Mouse (Mus musculus) forebrain, embryonic 15.5 days (tissue): ENCODE measurements at regions not wholly inside any gene's neighbourhood (a gene's known extent, or its start where the extent isn't known, plus 50 kb on each side); places are given as distances from the start of the nearest gene placed in this dataset.
A peak's percentile ranks its signal among the peaks of the same experiment; 100 is the strongest.

Experiments used
- ATAC-seq: fragments of 200-750 bp; cut with Nextera tagmentation; replicated peaks from 2 replicates; pipeline ENCODE4 v1.8.0; 2017; ENCODE audit warnings: mild to moderate bottlenecking, moderate TSS enrichment, moderate library complexity
- H3K27ac ChIP-seq: fragments of 300-500 bp; sonication (generic); replicated peaks from 2 replicates; pipeline ENCODE4 v1.5.1; 2015; ENCODE audit warnings: mild to moderate bottlenecking, inconsistent platforms
- H3K27me3 ChIP-seq: fragments of 300-500 bp; sonication (generic); 2 replicates; pipeline ENCODE4 v1.6.1; 2015; ENCODE audit warnings: inconsistent platforms
- H3K36me3 ChIP-seq: fragments of 300-500 bp; sonication (generic); 2 replicates; pipeline ENCODE4 v1.6.1; 2015; ENCODE audit warnings: mild to moderate bottlenecking, inconsistent platforms
- H3K4me1 ChIP-seq: fragments of 300-500 bp; sonication (generic); 2 replicates; pipeline ENCODE4 v1.6.1; 2015; ENCODE audit warnings: inconsistent platforms
- H3K4me2 ChIP-seq: fragments of 300-500 bp; sonication (generic); replicated peaks from 2 replicates; pipeline ENCODE4 v1.6.1; 2015; ENCODE audit warnings: mild to moderate bottlenecking, inconsistent platforms
- H3K4me3 ChIP-seq: fragments of 300-500 bp; sonication (generic); 2 replicates; pipeline ENCODE4 v1.5.1; 2015; ENCODE audit warnings: mild to moderate bottlenecking, inconsistent platforms
- H3K9ac ChIP-seq: fragments of 300-500 bp; sonication (generic); replicated peaks from 2 replicates; pipeline ENCODE4 v1.6.1; 2015; ENCODE audit warnings: mild to moderate bottlenecking, inconsistent platforms
- H3K9me3 ChIP-seq: fragments of 300-500 bp; sonication (generic); 2 replicates; pipeline ENCODE4 v1.6.1; 2016; ENCODE audit warnings: inconsistent platforms
- WGBS: fragments of 180-500 bp; shearing (Covaris S2); methylation state at CpG from one replicate; pipeline ENCODE4 v1.1.7; 2015; ENCODE audit warnings: mixed read lengths; 5-methylcytosine and 5-hydroxymethylcytosine counted together

- Histone ChIP-seq H3K9me3 (no peaks in the 10 kb centered on the region), H3K4me2 (no peak overlapping the region), H3K9ac (no peak overlapping the region), H3K4me1 (peaks cover 5% of the 10 kb centered on the region; the same call in 1 of the 2 replicates), H3K27me3 (no peaks in the 10 kb centered on the region), H3K27ac (no peak overlapping the region), H3K36me3 (no peaks in the 10 kb centered on the region), H3K4me3 (no peak overlapping the region)
- 47% methylated on average over 1 of the region's 1 CpGs for WGBS
- peak; percentile 75 for ATAC-seq
These were observed 217.8 kb downstream of the Samd5 start for GRCm38 (mm10) chr10:9457222-9457621.

- ATAC-seq: no peak
- Histone ChIP-seq H3K27ac (no peak overlapping the region), H3K9ac (no peak overlapping the region), H3K27me3 (no peaks in the 10 kb centered on the region), H3K4me2 (no peak overlapping the region), H3K4me1 (no peaks in the 10 kb centered on the region), H3K36me3 (no peaks in the 10 kb centered on the region), H3K9me3 (no peaks in the 10 kb centered on the region), H3K4me3 (no peak overlapping the region)
- WGBS: 68% methylated on average over 4 of the region's 4 CpGs
These were observed 235.9 kb downstream of the Samd5 start for GRCm38 (mm10) chr10:9439072-9439471.

- Histone ChIP-seq H3K36me3 (no peaks in the 10 kb centered on the region), H3K27me3 (no peaks in the 10 kb centered on the region), H3K4me2 (no peak overlapping the region), H3K4me1 (no peaks in the 10 kb centered on the region), H3K4me3 (no peak overlapping the region), H3K9ac (no peak overlapping the region), H3K9me3 (no peaks in the 10 kb centered on the region), H3K27ac (no peak overlapping the region)
- ATAC-seq: no peak
- 45% methylated on average over 4 of the region's 4 CpGs for WGBS
These were observed 236.6 kb downstream of the Samd5 start for GRCm38 (mm10) chr10:9438366-9438765.

GRCm38 (mm10) chr10:9429085-9429484 lies 245.9 kb downstream of the Samd5 start:
- Histone ChIP-seq H3K27me3 (no peaks in the 10 kb centered on the region), H3K4me3 (no peak overlapping the region), H3K9me3 (no peaks in the 10 kb centered on the region), H3K4me2 (no peak overlapping the region), H3K4me1 (0 out of 2 replicates have a peak, but pooled peaks cover 4% of the 10 kb centered on the region), H3K9ac (no peak overlapping the region), H3K36me3 (no peaks in the 10 kb centered on the region), H3K27ac (no peak overlapping the region)
- WGBS: 50% methylated on average over 2 of the region's 2 CpGs
- ATAC-seq: no peak

GRCm38 (mm10) chr10:9420741-9421140 lies 254.3 kb downstream of the Samd5 start:
- 0 out of 2 replicates have a peak, but pooled peaks cover 4% of the 10 kb centered on the region for H3K4me1 ChIP-seq
- no peaks in the 10 kb centered on the region for H3K9me3 ChIP-seq
- H3K27ac ChIP-seq: peak overlapping the region; percentile 15; the same call in 1 of the 2 replicates
- no peaks in the 10 kb centered on the region for H3K27me3 ChIP-seq
- 25% methylated on average over 4 of the region's 4 CpGs for WGBS
- no peak for ATAC-seq
- H3K4me3 ChIP-seq: no peak overlapping the region
- H3K36me3 ChIP-seq: no peaks in the 10 kb centered on the region
- no peak overlapping the region for H3K4me2 ChIP-seq
- no peak overlapping the region for H3K9ac ChIP-seq

- H3K36me3 ChIP-seq: no peaks in the 10 kb centered on the region
- H3K4me1 ChIP-seq: 0 out of 2 replicates have a peak, but pooled peaks cover 4% of the 10 kb centered on the region
- no peak overlapping the region for H3K4me2 ChIP-seq
- no peaks in the 10 kb centered on the region for H3K9me3 ChIP-seq
- no peak overlapping the region for H3K9ac ChIP-seq
- ATAC-seq: no peak; the same call in 1 of the 2 replicates
- H3K27me3 ChIP-seq: no peaks in the 10 kb centered on the region
- H3K27ac ChIP-seq: no peak overlapping the region
- WGBS: 70% methylated on average over 5 of the region's 5 CpGs
- no peak overlapping the region for H3K4me3 ChIP-seq
These were observed 258.3 kb downstream of the Samd5 start for GRCm38 (mm10) chr10:9416685-9417084.

GRCm38 (mm10) chr10:9406101-9406500 lies 268.9 kb downstream of the Samd5 start:
- H3K4me2 ChIP-seq: no peak overlapping the region
- no peaks in the 10 kb centered on the region for H3K4me1 ChIP-seq
- H3K4me3 ChIP-seq: no peak overlapping the region
- H3K36me3 ChIP-seq: no peaks in the 10 kb centered on the region
- no peak for ATAC-seq
- H3K9me3 ChIP-seq: no peaks in the 10 kb centered on the region
- WGBS: 79% methylated on average over 4 of the region's 4 CpGs
- H3K27ac ChIP-seq: no peak overlapping the region
- H3K27me3 ChIP-seq: no peaks in the 10 kb centered on the region
- no peak overlapping the region for H3K9ac ChIP-seq

GRCm38 (mm10) chr10:9405417-9405816 lies 269.6 kb downstream of the Samd5 start:
- no peak overlapping the region for H3K27ac ChIP-seq
- no peak overlapping the region for H3K4me2 ChIP-seq
- H3K9ac ChIP-seq: no peak overlapping the region
- H3K9me3 ChIP-seq: no peaks in the 10 kb centered on the region
- no peaks in the 10 kb centered on the region for H3K27me3 ChIP-seq
- no peaks in the 10 kb centered on the region for H3K36me3 ChIP-seq
- WGBS: 87% methylated on average over 2 of the region's 2 CpGs
- no peak for ATAC-seq
- no peaks in the 10 kb centered on the region for H3K4me1 ChIP-seq
- no peak overlapping the region for H3K4me3 ChIP-seq

- WGBS: 86% methylated on average over 6 of the region's 6 CpGs
- no peak overlapping the region for H3K9ac ChIP-seq
- no peaks in the 10 kb centered on the region for H3K4me1 ChIP-seq
- H3K27me3 ChIP-seq: no peaks in the 10 kb centered on the region
- ATAC-seq: no peak
- H3K4me2 ChIP-seq: no peak overlapping the region
- H3K9me3 ChIP-seq: no peaks in the 10 kb centered on the region
- H3K4me3 ChIP-seq: no peak overlapping the region
- no peaks in the 10 kb centered on the region for H3K36me3 ChIP-seq
- H3K27ac ChIP-seq: no peak overlapping the region
These were observed 270.0 kb downstream of the Samd5 start for GRCm38 (mm10) chr10:9404963-9405362.

- Histone ChIP-seq H3K27ac (no peak overlapping the region), H3K36me3 (no peaks in the 10 kb centered on the region), H3K4me2 (no peak overlapping the region), H3K4me3 (no peak overlapping the region), H3K4me1 (no peaks in the 10 kb centered on the region), H3K9me3 (no peaks in the 10 kb centered on the region), H3K27me3 (no peaks in the 10 kb centered on the region), H3K9ac (no peak overlapping the region)
- no peak for ATAC-seq
- WGBS: 68% methylated on average over 15 of the region's 15 CpGs
These were observed 273.9 kb downstream of the Samd5 start for GRCm38 (mm10) chr10:9400911-9401617.

- H3K27ac ChIP-seq: no peak overlapping the region
- H3K9ac ChIP-seq: no peak overlapping the region
- H3K36me3 ChIP-seq: no peaks in the 10 kb centered on the region
- H3K4me2 ChIP-seq: no peak overlapping the region
- H3K4me1 ChIP-seq: no peaks in the 10 kb centered on the region
- H3K27me3 ChIP-seq: no peaks in the 10 kb centered on the region
- WGBS: 58% methylated on average over 7 of the region's 7 CpGs
- no peak overlapping the region for H3K4me3 ChIP-seq
- no peaks in the 10 kb centered on the region for H3K9me3 ChIP-seq
- no peak for ATAC-seq
These were observed 297.4 kb downstream of the Samd5 start for GRCm38 (mm10) chr10:9377440-9378101.

GRCm38 (mm10) chr10:9362306-9362865 lies 312.6 kb downstream of the Samd5 start:
- H3K4me1 ChIP-seq: no peaks in the 10 kb centered on the region
- no peaks in the 10 kb centered on the region for H3K9me3 ChIP-seq
- no peaks in the 10 kb centered on the region for H3K27me3 ChIP-seq
- ATAC-seq: no peak
- H3K4me2 ChIP-seq: no peak overlapping the region
- no peak overlapping the region for H3K27ac ChIP-seq
- H3K4me3 ChIP-seq: no peak overlapping the region
- H3K36me3 ChIP-seq: no peaks in the 10 kb centered on the region
- 65% methylated on average over 1 of the region's 1 CpGs for WGBS
- no peak overlapping the region for H3K9ac ChIP-seq
